Comparison of ENCODE assay signal across 22 mouse cellular contexts in the genomic region with DNA sequence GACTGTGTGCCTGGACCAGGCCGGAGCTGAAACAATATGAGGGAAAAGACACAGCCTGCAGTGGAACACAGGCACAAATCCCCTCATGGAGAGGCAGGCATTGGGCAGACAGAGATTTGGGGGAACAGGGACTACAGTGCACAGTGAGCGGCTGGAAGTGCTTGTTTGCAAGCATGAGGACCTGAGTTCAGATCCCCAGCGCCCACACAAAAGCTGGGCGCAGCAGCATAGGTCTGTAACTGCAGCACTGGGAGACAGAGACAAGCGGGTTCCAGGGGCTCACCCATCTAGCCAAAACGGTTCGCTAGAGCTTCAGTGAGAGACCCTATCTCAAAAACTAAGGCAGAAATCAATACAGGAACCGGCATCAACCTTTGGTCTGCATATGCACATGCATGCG. TPM values are rescaled to one million over a fixed set of nuclear protein-coding genes. Genes with fewer than 3 reads are reported as not detected.
DNase-seq lines count a peak whose midpoint lies in the region; ATAC-seq lines count a peak whose summit lies in the region.
"Had no signal": no experiment of that assay in that cellular context is flagged by ENCODE, and none has a peak within 500 bp of the region (broad histone marks: within the 10 kb centered on the region; RNA-seq: fewer than 3 reads in every experiment).

No protein-coding gene starts in this region.

- 90% methylated on average over 9 of the region's 9 CpGs for WGBS in forebrain, embryonic 11.5 days
- 90% methylated on average over 9 of the region's 9 CpGs for WGBS in forebrain, embryonic 12.5 days
- 86% methylated on average over 9 of the region's 9 CpGs for WGBS in heart, embryonic 10.5 days

- DNase-seq in forebrain, embryonic 11.5 days (ENCODE audit: low spot score), result peak; percentile 38
- peak; percentile 59 for DNase-seq in heart, embryonic 10.5 days (ENCODE audit: low spot score)
- no peak for DNase-seq in heart, postnatal 36 days
- DNase-seq in ovary, postnatal 36 days (ENCODE audit: low spot score), result peak; percentile 1
- DNase-seq in ovary, postnatal 14 days (ENCODE audit: low spot score), result no peak
- peak; percentile 4 for DNase-seq in urinary bladder, adult 2 months (ENCODE audit: low spot score)
- DNase-seq in urinary bladder, postnatal 14 days (ENCODE audit: low spot score), result no peak
- DNase-seq: adrenal gland, adult 8-10 months; adrenal gland, postnatal 36 days; B cell, adult 2 months; cerebellum, adult 2 months; cerebellum, postnatal 10 days; gastrocnemius, postnatal 36 days; heart, adult 18-20 months had no signal

- no peak overlapping the region for H3K27ac ChIP-seq in forebrain, embryonic 11.5 days (ENCODE audit: low read depth, low read length)
- H3K27ac ChIP-seq in forebrain, embryonic 12.5 days, result no peak overlapping the region
- no peak overlapping the region for H3K27ac ChIP-seq in heart, embryonic 10.5 days
- H3K27ac ChIP-seq: embryonic facial prominence, embryonic 10.5 days; forebrain, embryonic 15.5 days; heart, embryonic 15.5 days; hindbrain, embryonic 15.5 days had no signal

- no peak overlapping the region for H3K9ac ChIP-seq in forebrain, embryonic 11.5 days (ENCODE audit: low read length)
- H3K9ac ChIP-seq in forebrain, embryonic 12.5 days, result no peak overlapping the region
- H3K9ac ChIP-seq: forebrain, embryonic 15.5 days; heart, embryonic 15.5 days; hindbrain, embryonic 15.5 days had no signal

- no peaks in the 10 kb centered on the region for H3K27me3 ChIP-seq in forebrain, embryonic 11.5 days (ENCODE audit: control insufficient read depth, insufficient read depth, low read length)
- H3K27me3 ChIP-seq in forebrain, embryonic 12.5 days, result 0 out of 2 replicates have a peak, but pooled peaks cover 14% of the 10 kb centered on the region
- H3K27me3 ChIP-seq in heart, embryonic 10.5 days (ENCODE audit: insufficient read depth, poor library complexity, severe bottlenecking), result peaks cover 35% of the 10 kb centered on the region
- H3K27me3 ChIP-seq: forebrain, embryonic 15.5 days had no signal

- no peaks in the 10 kb centered on the region for H3K9me3 ChIP-seq in forebrain, embryonic 11.5 days (ENCODE audit: control insufficient read depth, low read length)
- H3K9me3 ChIP-seq in forebrain, embryonic 12.5 days, result no peaks in the 10 kb centered on the region
- H3K9me3 ChIP-seq in heart, embryonic 10.5 days, result no peaks in the 10 kb centered on the region
- H3K9me3 ChIP-seq: embryonic facial prominence, embryonic 10.5 days; forebrain, embryonic 15.5 days; G1E; heart, embryonic 15.5 days; hindbrain, embryonic 15.5 days had no signal

- H3K4me3 ChIP-seq in forebrain, embryonic 11.5 days (ENCODE audit: low read depth, low read length), result no peak overlapping the region
- H3K4me3 ChIP-seq in forebrain, embryonic 12.5 days (replicated peaks), result no peak overlapping the region
- H3K4me3 ChIP-seq in heart, embryonic 10.5 days, result no peak overlapping the region
- H3K4me3 ChIP-seq: embryonic facial prominence, embryonic 10.5 days; forebrain, embryonic 15.5 days; heart, embryonic 15.5 days; hindbrain, embryonic 15.5 days had no signal

- H3K4me1 ChIP-seq in forebrain, embryonic 11.5 days (replicated peaks; ENCODE audit: control insufficient read depth, insufficient read depth, low read length), result no peaks in the 10 kb centered on the region; the same call in 1 of the 2 replicates
- peaks cover 15% of the 10 kb centered on the region for H3K4me1 ChIP-seq in forebrain, embryonic 12.5 days
- H3K4me1 ChIP-seq in heart, embryonic 10.5 days, result peaks cover 16% of the 10 kb centered on the region
- H3K4me1 ChIP-seq: hindbrain, embryonic 15.5 days had no signal

- no peaks in the 10 kb centered on the region for H3K36me3 ChIP-seq in forebrain, embryonic 11.5 days (ENCODE audit: control insufficient read depth, insufficient read depth, low read length)
- H3K36me3 ChIP-seq in forebrain, embryonic 12.5 days (replicated peaks), result no peaks in the 10 kb centered on the region
- no peaks in the 10 kb centered on the region for H3K36me3 ChIP-seq in heart, embryonic 10.5 days
- H3K36me3 ChIP-seq: embryonic facial prominence, embryonic 10.5 days; forebrain, embryonic 15.5 days; G1E; heart, embryonic 15.5 days; hindbrain, embryonic 15.5 days had no signal

- no peak overlapping the region for H3K4me2 ChIP-seq in forebrain, embryonic 11.5 days (ENCODE audit: low read depth, low read length, severe bottlenecking)
- no peak overlapping the region for H3K4me2 ChIP-seq in forebrain, embryonic 12.5 days
- H3K4me2 ChIP-seq: forebrain, embryonic 15.5 days; heart, embryonic 11.5 days; heart, embryonic 15.5 days; hindbrain, embryonic 15.5 days had no signal

- no peak for ATAC-seq in forebrain, embryonic 11.5 days (replicated peaks; ENCODE audit: low FRiP score)
- ATAC-seq in forebrain, embryonic 12.5 days (ENCODE audit: low FRiP score), result no peak
- ATAC-seq: CD4-positive, CD25-positive, alpha-beta regulatory T cell, adult 4 months; forebrain, embryonic 15.5 days had no signal

- intact Hi-C loops in heart, postnatal 36 days (cut with DNase I), result no loop called here

RNA-seq across cellular contexts. Expression of a gene that starts 7.4 kb away (rescaled TPM):
- 0.23 and 1.3 TPM in 2 replicates for polyA plus RNA-seq in forebrain, embryonic 11.5 days (2014; fragmentation: Nextera tagmentation; extraction: Ambion mirVana)
- polyA plus RNA-seq in forebrain, embryonic 12.5 days (2016; fragmentation: Nextera tagmentation; extraction: Ambion mirVana), result 0.45 and 0.74 TPM in 2 replicates
- 2.9 and 6.3 TPM in 2 replicates for polyA plus RNA-seq in heart, embryonic 10.5 days (2016; fragmentation: Nextera tagmentation; extraction: Ambion mirVana)
- total RNA-seq in heart, postnatal 36 days (2021), result 1 to 10 TPM in 1 of 2 experiments, under 1 TPM in 1; 0.56 to 1.0 TPM
- 1.7 and 1.8 TPM in 2 replicates for polyA plus RNA-seq in urinary bladder, adult 2 months (2012; rRNA removed)

RNA-seq across cellular contexts. Expression of a gene that starts 47.4 kb away (rescaled TPM):
- 375 and 401 TPM in 2 replicates for polyA plus RNA-seq in forebrain, embryonic 11.5 days (2014; fragmentation: Nextera tagmentation; extraction: Ambion mirVana)
- polyA plus RNA-seq in forebrain, embryonic 12.5 days (2016; fragmentation: Nextera tagmentation; extraction: Ambion mirVana), result 380 and 396 TPM in 2 replicates
- 605 and 778 TPM in 2 replicates for polyA plus RNA-seq in heart, embryonic 10.5 days (2016; fragmentation: Nextera tagmentation; extraction: Ambion mirVana)
- 1,000 to 10,000 TPM; 1,261 to 1,268 TPM for total RNA-seq in heart, postnatal 36 days (2021)
- 175 and 188 TPM in 2 replicates for polyA plus RNA-seq in urinary bladder, adult 2 months (2012; rRNA removed)

Comparison
In these comparisons a context has a peak if more than half of its experiments do, and no peak if none do; other contexts are left out.
1. DNase-seq: peak in forebrain, embryonic 11.5 days (single experiment), heart, embryonic 10.5 days (single experiment), ovary, postnatal 36 days (single experiment) and urinary bladder, adult 2 months (single experiment); none in heart, postnatal 36 days (0 of 2), ovary, postnatal 14 days (single experiment) and urinary bladder, postnatal 14 days (single experiment).